Mouse (Mus musculus) heart, embryonic 11.5 days (tissue): Measurements from ENCODE around the gene Phlda1. TPM values are rescaled to one million over a fixed set of nuclear protein-coding genes. Genes with fewer than 3 reads are reported as not detected.

ENCODE experiments used
- ATAC-seq: fragments of 200-750 bp; cut with Nextera tagmentation; replicated peaks from 2 replicates; pipeline ENCODE4 v1.8.0; 2017; ENCODE audit warnings: moderate library complexity; ENCODE audit not compliant: insufficient number of reproducible peaks, low FRiP score, low TSS enrichment
- H3K27ac ChIP-seq: fragments of 300-500 bp; sonication (generic); 2 replicates; pipeline ENCODE4 v1.5.1; 2014; ENCODE audit warnings: mild to moderate bottlenecking, low read depth, low read length
- H3K27me3 ChIP-seq: fragments of 300-500 bp; sonication (generic); 2 replicates; pipeline ENCODE4 v1.6.1; 2014; ENCODE audit warnings: mild to moderate bottlenecking, low read length, mixed read lengths; ENCODE audit not compliant: control insufficient read depth, insufficient read depth
- H3K36me3 ChIP-seq: fragments of 300-500 bp; sonication (generic); 2 replicates; pipeline ENCODE4 v1.6.1; 2014; ENCODE audit warnings: mild to moderate bottlenecking, low read length, moderate library complexity, mixed read lengths; ENCODE audit not compliant: control insufficient read depth, insufficient read depth
- H3K4me1 ChIP-seq: fragments of 300-500 bp; sonication (generic); 2 replicates; pipeline ENCODE4 v1.6.1; 2014; ENCODE audit warnings: low read length; ENCODE audit not compliant: control insufficient read depth, insufficient read depth
- H3K4me2 ChIP-seq: fragments of 300-500 bp; sonication (generic); 2 replicates; pipeline ENCODE4 v1.6.1; 2014; ENCODE audit warnings: mild to moderate bottlenecking, moderate library complexity
- H3K4me3 ChIP-seq: fragments of 300-500 bp; sonication (generic); 2 replicates; pipeline ENCODE4 v1.5.1; 2014; ENCODE audit warnings: low read depth, low read length
- H3K9ac ChIP-seq: fragments of 300-500 bp; sonication (generic); 2 replicates; pipeline ENCODE4 v1.6.1; 2014; ENCODE audit warnings: mild to moderate bottlenecking, low read depth, low read length, moderate library complexity
- H3K9me3 ChIP-seq: fragments of 300-500 bp; sonication (generic); replicated peaks from 2 replicates; pipeline ENCODE4 v1.6.1; 2016; ENCODE audit warnings: low read length; ENCODE audit not compliant: control insufficient read depth
- WGBS: fragments of 180-500 bp; shearing (Covaris S2); extraction: QIAGEN DNeasy Blood & Tissue Kit; methylation state at CpG from one replicate; pipeline ENCODE4 v1.1.7; 2014; ENCODE audit not compliant: insufficient replicate concordance; 5-methylcytosine and 5-hydroxymethylcytosine counted together
- polyA plus RNA-seq: library from polyadenylated mRNA; unstranded; fragments of >200 nt; fragmentation: Nextera tagmentation; extraction: Ambion mirVana; gene quantifications from 2 replicates; pipeline ENCODE4 v1.2.1, GENCODE M21; 2014

The Phlda1 gene
- polyA plus RNA-seq, 1 experiment from 2014 or later, result 22.2 TPM

DNA sequence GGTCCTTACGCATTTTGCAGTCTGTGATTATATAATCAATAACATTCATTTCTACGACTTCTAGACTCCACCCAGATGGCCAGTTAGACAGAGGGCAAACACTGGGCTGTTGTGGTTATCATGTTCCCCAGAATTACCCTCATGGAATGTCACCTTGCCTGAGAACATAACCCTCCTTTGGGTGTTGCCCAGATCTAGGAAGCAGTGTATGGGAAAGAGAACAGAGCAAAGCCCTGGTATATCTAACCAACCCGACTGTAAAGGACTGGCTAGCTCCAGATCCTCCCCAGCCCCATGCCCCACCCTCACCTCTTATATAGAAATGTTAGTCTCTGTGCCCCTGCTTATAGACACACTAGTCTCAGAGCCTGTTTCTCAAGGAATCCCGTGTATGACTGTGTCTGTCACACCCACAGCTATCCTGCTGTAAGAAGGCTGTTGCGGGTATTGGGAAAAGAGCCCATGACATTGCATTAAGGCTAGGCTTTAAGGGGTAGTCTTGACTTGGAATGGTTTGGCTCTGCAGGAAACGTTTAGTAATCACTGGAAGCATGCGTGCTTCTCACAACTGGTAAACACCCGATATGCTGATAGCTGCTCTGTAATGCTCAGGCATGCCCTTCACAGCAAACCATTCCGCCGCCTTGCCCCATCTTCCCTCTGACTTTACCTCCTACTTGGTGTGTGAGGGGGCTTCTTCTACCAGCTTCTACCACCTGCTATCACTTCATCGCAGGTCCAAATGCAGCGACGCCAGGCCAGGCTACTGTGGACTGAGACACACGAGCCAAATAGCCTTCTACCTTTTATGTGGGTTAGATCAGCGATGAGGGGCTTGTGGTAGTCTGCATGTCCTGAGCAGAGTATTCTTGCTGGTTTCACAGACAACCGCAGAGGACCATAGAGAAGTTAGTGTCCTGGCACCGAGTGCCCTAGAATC, 9.3 kb downstream of the Phlda1 start:
- Histone ChIP-seq H3K36me3 (no peaks in the 10 kb centered on the region), H3K4me2 (peak overlapping the region; percentile 38; the same call in 1 of the 2 replicates), H3K9me3 (no peaks in the 10 kb centered on the region), H3K27ac (no peak overlapping the region), H3K27me3 (no peaks in the 10 kb centered on the region), H3K4me1 (peaks cover 32% of the 10 kb centered on the region), H3K4me3 (no peak overlapping the region), H3K9ac (no peak overlapping the region)
- ATAC-seq, result no peak; the same call in 1 of the 2 replicates
- WGBS, result 73% methylated on average over 17 of the region's 17 CpGs

DNA sequence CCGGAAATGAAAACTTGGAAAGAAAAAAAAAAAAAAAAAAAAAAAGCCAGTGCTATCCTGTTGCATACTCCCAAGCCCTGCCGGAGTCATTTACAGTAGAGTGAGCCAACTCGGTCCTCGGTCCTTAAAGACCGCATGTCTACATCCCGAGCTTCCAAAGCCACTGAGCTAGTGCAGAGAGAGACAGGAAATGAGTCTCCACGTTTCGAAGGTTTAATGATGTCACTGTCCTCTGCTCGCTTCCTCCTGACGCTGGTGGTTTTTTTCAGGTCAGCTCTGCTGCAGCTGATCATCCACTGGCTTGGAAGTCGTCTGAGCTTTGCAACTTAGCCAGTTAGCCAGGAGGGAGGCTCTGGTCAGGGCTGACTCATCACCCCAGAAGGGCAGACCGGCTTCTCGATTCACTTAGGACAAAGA, 10.1 kb downstream of the Phlda1 start:
- Histone ChIP-seq H3K4me1 (peaks cover 37% of the 10 kb centered on the region), H3K9ac (0 out of 2 replicates have a peak overlapping the region, but pooled peaks have one; percentile 34), H3K4me3 (no peak overlapping the region), H3K4me2 (peak overlapping the region; percentile 38), H3K27ac (peak overlapping the region; percentile 62), H3K36me3 (no peaks in the 10 kb centered on the region), H3K9me3 (no peaks in the 10 kb centered on the region), H3K27me3 (no peaks in the 10 kb centered on the region)
- 41% methylated on average over 13 of the region's 13 CpGs for WGBS
- 0 out of 2 replicates have a peak, but pooled peaks have one; percentile 35 for ATAC-seq

DNA sequence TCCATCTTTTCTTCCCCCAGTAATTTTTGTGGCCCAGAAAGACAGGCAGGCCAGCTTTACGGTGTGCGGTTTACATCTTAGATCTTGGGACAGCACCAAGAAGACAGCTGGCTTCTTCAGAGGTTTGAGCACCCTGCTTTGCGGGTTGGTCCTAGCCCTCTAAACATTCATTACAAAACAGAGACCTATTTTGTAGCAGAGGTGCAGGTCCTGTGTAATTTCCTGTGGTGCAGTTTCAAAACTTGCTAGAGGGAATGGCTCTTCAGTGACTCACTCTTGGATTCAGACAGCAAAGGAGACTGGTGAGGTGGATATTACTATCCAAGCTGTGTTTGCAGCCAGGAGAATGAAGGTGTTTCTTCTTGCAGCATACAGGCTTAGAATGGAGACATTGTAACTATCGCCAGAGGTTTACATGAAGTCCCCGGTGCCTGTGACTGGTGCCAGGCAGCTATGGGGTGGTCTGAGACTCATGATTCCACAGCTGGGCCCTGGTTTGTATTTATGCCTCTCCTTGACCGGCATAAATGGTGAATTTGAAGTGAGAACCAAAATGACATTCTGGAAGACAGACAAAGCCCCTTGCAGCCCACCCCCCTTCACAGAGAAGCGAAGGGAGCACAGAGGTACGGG, 10.8 kb downstream of the Phlda1 start:
- 90% methylated on average over 8 of the region's 8 CpGs for WGBS
- Histone ChIP-seq H3K27me3 (no peaks in the 10 kb centered on the region), H3K4me3 (no peak overlapping the region), H3K4me2 (no peak overlapping the region), H3K36me3 (no peaks in the 10 kb centered on the region), H3K4me1 (peaks cover 41% of the 10 kb centered on the region), H3K9me3 (no peaks in the 10 kb centered on the region), H3K9ac (no peak overlapping the region), H3K27ac (peak overlapping the region; percentile 62)
- ATAC-seq, result no peak

DNA sequence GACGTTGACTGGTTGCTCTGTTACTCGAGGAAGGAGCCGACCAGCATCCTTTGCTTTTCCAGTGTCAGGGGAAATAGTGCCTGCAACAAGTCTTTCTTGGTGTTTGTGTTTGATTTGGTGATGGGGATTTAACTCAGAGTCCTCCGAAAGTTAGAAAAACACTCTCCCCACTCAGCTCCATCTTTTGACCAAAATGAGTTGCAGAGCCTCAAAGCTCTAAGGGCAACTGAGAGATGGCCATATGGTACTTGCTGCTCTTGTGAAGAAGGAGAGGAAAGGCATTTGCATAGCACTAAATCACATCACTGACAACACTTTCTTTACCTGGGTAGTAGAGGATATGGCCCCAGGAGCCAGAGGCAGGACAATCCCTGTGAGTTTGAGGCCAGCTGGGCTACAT, 12.3 kb downstream of the Phlda1 start:
- Histone ChIP-seq H3K4me1 (peaks cover 35% of the 10 kb centered on the region), H3K4me3 (no peak overlapping the region), H3K27ac (no peak overlapping the region), H3K9me3 (no peaks in the 10 kb centered on the region), H3K27me3 (no peaks in the 10 kb centered on the region), H3K36me3 (no peaks in the 10 kb centered on the region), H3K9ac (no peak overlapping the region), H3K4me2 (no peak overlapping the region)
- WGBS, result 72% methylated on average over 4 of the region's 4 CpGs
- ATAC-seq, result no peak

DNA sequence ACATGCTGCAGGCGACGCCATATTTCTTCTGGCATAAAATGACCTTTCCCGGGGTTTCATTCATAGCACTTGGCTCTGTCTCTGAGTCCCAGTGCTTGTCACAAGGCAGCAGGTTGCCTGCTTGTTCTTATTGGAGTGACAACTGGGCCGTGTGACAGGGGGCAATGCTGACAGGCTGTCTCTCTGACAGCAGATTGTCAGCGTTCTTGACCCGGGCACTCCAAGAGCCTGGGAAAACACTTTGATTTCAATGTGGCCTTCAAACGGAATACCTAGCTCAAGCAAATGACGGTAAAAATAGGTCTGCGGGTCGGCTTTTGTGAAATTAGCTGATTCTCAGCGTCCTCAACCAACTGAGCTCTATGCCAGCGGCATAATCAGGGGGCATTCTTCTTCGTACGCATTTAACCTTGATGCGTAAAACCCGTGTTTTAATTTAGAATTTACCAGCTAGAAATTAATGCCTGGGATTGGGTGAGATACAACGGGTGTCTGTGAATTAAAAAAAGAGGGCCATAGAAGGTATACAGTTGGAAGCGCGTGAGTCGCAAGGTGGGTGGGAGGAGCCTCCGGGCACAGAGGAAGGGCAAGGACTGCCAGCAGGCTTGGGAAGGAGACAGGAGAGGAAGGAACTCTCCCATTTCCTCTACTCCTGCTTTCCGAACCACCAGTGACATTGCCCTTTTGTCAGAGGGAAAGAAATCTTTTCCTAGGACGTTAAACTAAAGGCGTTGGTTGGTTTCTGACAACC, 13.7 kb downstream of the Phlda1 start:
- 32% methylated on average over 24 of the region's 24 CpGs for WGBS

DNA sequence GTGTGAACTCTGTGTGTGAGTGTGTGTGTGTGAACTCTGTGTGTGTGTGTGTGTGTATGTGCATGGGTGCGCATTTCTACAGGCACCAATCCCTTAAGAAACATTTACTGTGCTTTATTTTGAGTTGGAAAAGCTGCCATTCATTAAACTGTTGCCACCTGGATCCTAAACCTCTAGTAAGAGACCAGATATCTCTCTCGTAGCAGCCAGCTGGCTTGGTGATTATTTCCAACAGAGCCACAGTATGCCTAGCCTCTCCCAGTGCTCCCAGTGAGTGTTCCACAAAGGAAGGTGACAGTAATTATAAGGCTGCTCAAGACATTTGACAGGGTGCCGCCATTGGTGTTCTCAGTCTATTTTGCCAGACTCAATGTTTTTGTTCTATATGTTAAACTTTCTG, 14.5 kb downstream of the Phlda1 start:
- Histone ChIP-seq H3K9ac (no peak overlapping the region), H3K4me3 (no peak overlapping the region), H3K36me3 (no peaks in the 10 kb centered on the region), H3K27me3 (no peaks in the 10 kb centered on the region), H3K4me1 (peaks cover 26% of the 10 kb centered on the region), H3K27ac (no peak overlapping the region), H3K9me3 (no peaks in the 10 kb centered on the region), H3K4me2 (no peak overlapping the region)
- ATAC-seq, result no peak
- 59% methylated on average over 3 of the region's 3 CpGs for WGBS

More for the DNA sequence above, 13.7 kb downstream of the Phlda1 start:
- Histone ChIP-seq H3K9ac (peak overlapping the region; percentile 40; the same call in 1 of the 2 replicates), H3K27me3 (no peaks in the 10 kb centered on the region), H3K4me1 (peaks cover 35% of the 10 kb centered on the region), H3K36me3 (no peaks in the 10 kb centered on the region), H3K4me3 (peak overlapping the region; percentile 28), H3K9me3 (no peaks in the 10 kb centered on the region), H3K4me2 (peak overlapping the region; percentile 60), H3K27ac (peak overlapping the region; percentile 78)
- ATAC-seq, result 0 out of 2 replicates have a peak, but pooled peaks have one; percentile 50

DNA sequence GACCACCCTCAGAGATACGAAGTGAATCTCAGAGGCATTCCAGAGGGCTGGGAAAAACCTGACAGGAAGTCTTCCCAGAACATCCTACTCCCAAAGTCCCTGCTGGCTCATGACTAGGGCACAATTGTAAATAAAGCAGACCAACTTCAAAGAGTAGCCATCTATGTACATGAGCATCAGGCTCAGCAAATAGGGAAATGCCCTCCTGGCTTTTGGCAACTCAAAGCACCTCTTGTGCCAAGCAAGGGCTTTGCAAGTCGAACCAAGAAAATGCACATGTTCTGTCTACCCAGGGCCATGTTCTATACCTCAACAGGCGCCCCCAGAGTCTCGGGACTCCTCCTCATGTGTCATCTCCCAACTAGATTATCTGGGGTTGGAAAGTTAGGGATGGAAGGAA, 15.6 kb downstream of the Phlda1 start:
- H3K4me2 ChIP-seq, result no peak overlapping the region
- H3K36me3 ChIP-seq, result no peaks in the 10 kb centered on the region
- no peak for ATAC-seq
- H3K27me3 ChIP-seq, result no peaks in the 10 kb centered on the region
- no peak overlapping the region for H3K27ac ChIP-seq
- WGBS, result 54% methylated on average over 4 of the region's 4 CpGs
- no peaks in the 10 kb centered on the region for H3K9me3 ChIP-seq
- H3K4me1 ChIP-seq, result peaks cover 16% of the 10 kb centered on the region
- no peak overlapping the region for H3K4me3 ChIP-seq
- no peak overlapping the region for H3K9ac ChIP-seq

DNA sequence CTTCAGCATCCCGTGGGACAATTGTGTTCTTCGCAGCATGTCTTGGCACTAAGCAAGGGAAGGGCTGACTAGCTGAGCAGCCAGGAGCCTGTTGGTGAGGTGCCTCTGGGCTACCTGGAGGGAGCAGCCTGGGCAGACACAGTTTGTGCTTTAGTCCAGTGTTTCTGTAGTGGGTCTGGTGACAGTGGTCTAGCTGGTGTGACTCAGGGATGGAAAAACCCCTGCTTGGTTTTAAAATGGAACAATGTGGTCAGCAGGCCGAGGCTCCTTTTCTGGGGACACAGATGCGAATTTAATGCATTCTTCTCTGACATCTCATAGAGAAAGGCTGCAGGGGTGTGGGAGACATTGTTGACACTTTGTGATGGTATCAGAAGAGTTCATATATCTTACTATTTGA, 16.1 kb downstream of the Phlda1 start:
- no peaks in the 10 kb centered on the region for H3K36me3 ChIP-seq
- no peaks in the 10 kb centered on the region for H3K27me3 ChIP-seq
- H3K27ac ChIP-seq, result no peak overlapping the region
- no peak for ATAC-seq
- H3K9ac ChIP-seq, result no peak overlapping the region
- no peaks in the 10 kb centered on the region for H3K9me3 ChIP-seq
- no peak overlapping the region for H3K4me2 ChIP-seq
- H3K4me3 ChIP-seq, result no peak overlapping the region
- 81% methylated on average over 4 of the region's 4 CpGs for WGBS
- peaks cover 14% of the 10 kb centered on the region; the same call in 1 of the 2 replicates for H3K4me1 ChIP-seq
